Mouse (Mus musculus) adrenal gland, postnatal 25 days (tissue): ENCODE data around the gene Kcnh8. TPM values are rescaled to one million over a fixed set of nuclear protein-coding genes. Genes with fewer than 3 reads are reported as not detected.

ENCODE experiments used
- DNase-seq: peaks from one replicate; pipeline ENCODE4 v3.0.0; 2021; ENCODE audit warnings: mixed read lengths
- long read RNA-seq: library from polyadenylated mRNA; stranded (forward); transcript quantifications from one replicate; pipeline ENCODE4 v2.0.0, GENCODE M21; 2021
- total RNA-seq: library from RNA; stranded (reverse); gene quantifications from 2 replicates; pipeline ENCODE4 v1.2.3, GENCODE M21; 2021

Gene Kcnh8
- 0.12 and 0.62 TPM in 2 replicates for total RNA-seq
- long read RNA-seq, result 0 reads

- no peak for DNase-seq
These were observed at the start of gene Kcnh8 for GRCm38 (mm10) chr17:52602093-52602780. Kcnh8 (plus strand) TSS chr17:52602709.

- DNase-seq, result peak; percentile 10
These were observed 42.4 kb upstream of the Kcnh8 start for GRCm38 (mm10) chr17:52559961-52560720.

- no peak for DNase-seq
These were observed 36.9 kb upstream of the Kcnh8 start for GRCm38 (mm10) chr17:52565467-52566155.

- no peak for DNase-seq
These were observed 32.8 kb upstream of the Kcnh8 start for GRCm38 (mm10) chr17:52569584-52570270.

- no peak for DNase-seq
These were observed 30.3 kb upstream of the Kcnh8 start for GRCm38 (mm10) chr17:52572229-52572628.

- no peak for DNase-seq
These were observed 10.9 kb upstream of the Kcnh8 start for GRCm38 (mm10) chr17:52591503-52592194.

GRCm38 (mm10) chr17:52599141-52599540 is 3.4 kb upstream of the Kcnh8 start:
- DNase-seq, result no peak

GRCm38 (mm10) chr17:52600882-52601371 is 1.6 kb upstream of the Kcnh8 start:
- DNase-seq, result peak; percentile 23

- DNase-seq, result no peak
These were observed 267 bp downstream of the Kcnh8 start for GRCm38 (mm10) chr17:52602781-52603170.

GRCm38 (mm10) chr17:52603411-52603810 is 902 bp downstream of the Kcnh8 start:
- no peak for DNase-seq

- no peak for DNase-seq
These were observed 8.9 kb downstream of the Kcnh8 start for GRCm38 (mm10) chr17:52611382-52611781.

- no peak for DNase-seq
These were observed 46.7 kb downstream of the Kcnh8 start for GRCm38 (mm10) chr17:52649186-52649585.

GRCm38 (mm10) chr17:52691988-52692387 is 89.5 kb downstream of the Kcnh8 start:
- DNase-seq, result no peak

GRCm38 (mm10) chr17:52701944-52702343 is 99.4 kb downstream of the Kcnh8 start:
- no peak for DNase-seq

- DNase-seq, result no peak
These were observed 109.8 kb downstream of the Kcnh8 start for GRCm38 (mm10) chr17:52712319-52712718.

GRCm38 (mm10) chr17:52722214-52722613 is 119.7 kb downstream of the Kcnh8 start:
- no peak for DNase-seq

GRCm38 (mm10) chr17:52728806-52729205 is 126.3 kb downstream of the Kcnh8 start:
- no peak for DNase-seq

GRCm38 (mm10) chr17:52738436-52738835 is 135.9 kb downstream of the Kcnh8 start:
- no peak for DNase-seq

GRCm38 (mm10) chr17:52788151-52788550 is 185.6 kb downstream of the Kcnh8 start:
- DNase-seq, result peak; percentile 13

GRCm38 (mm10) chr17:52804463-52804862 is 202.0 kb downstream of the Kcnh8 start:
- no peak for DNase-seq

GRCm38 (mm10) chr17:52810773-52811172 is 208.3 kb downstream of the Kcnh8 start:
- DNase-seq, result no peak

- no peak for DNase-seq
These were observed 216.5 kb downstream of the Kcnh8 start for GRCm38 (mm10) chr17:52819007-52819406.
